Mouse (Mus musculus) c-Kit-positive CD71-positive TER-119-positive erythroid progenitor cells, embryonic 14.5 days (primary cell): ENCODE measurements at regions not wholly inside any gene's neighbourhood (a gene's known extent, or its start where the extent isn't known, plus 50 kb on each side); places are given as distances from the start of the nearest gene placed in this dataset.

Experiments
- DNase-seq: peaks from one replicate; pipeline ENCODE4 v3.0.0-alpha.2; 2013; ENCODE audit warnings: low spot score

GRCm38 (mm10) chr12:7777220-7778055 lies 200.0 kb upstream of the Apob start:
- DNase-seq, result peak; percentile 6

GRCm38 (mm10) chr12:7778056-7778440 lies 199.4 kb upstream of the Apob start:
- DNase-seq, result no peak

GRCm38 (mm10) chr12:7816616-7817015 lies 160.8 kb upstream of the Apob start:
- no peak for DNase-seq

- DNase-seq, result no peak
Observed at GRCm38 (mm10) chr12:7820006-7820704, 157.3 kb upstream of the Apob start.

GRCm38 (mm10) chr12:7820718-7821117 lies 156.7 kb upstream of the Apob start:
- no peak for DNase-seq

- no peak for DNase-seq
Observed at GRCm38 (mm10) chr12:7835731-7836130, 141.7 kb upstream of the Apob start.

- DNase-seq, result no peak
Observed at GRCm38 (mm10) chr12:7853876-7854275, 123.6 kb upstream of the Apob start.

GRCm38 (mm10) chr12:7855683-7856082 lies 121.8 kb upstream of the Apob start:
- DNase-seq, result no peak

GRCm38 (mm10) chr12:7859533-7859932 lies 117.9 kb upstream of the Apob start:
- DNase-seq, result no peak

- DNase-seq, result no peak
Observed at GRCm38 (mm10) chr12:7870004-7870403, 107.4 kb upstream of the Apob start.

- no peak for DNase-seq
Observed at GRCm38 (mm10) chr12:7870473-7870872, 107.0 kb upstream of the Apob start.

- DNase-seq, result no peak
Observed at GRCm38 (mm10) chr12:7875454-7875853, 102.0 kb upstream of the Apob start.

- no peak for DNase-seq
Observed at GRCm38 (mm10) chr12:7876302-7877063, 101.0 kb upstream of the Apob start.

GRCm38 (mm10) chr12:7878761-7879160 lies 98.7 kb upstream of the Apob start:
- no peak for DNase-seq

GRCm38 (mm10) chr12:7896156-7896555 lies 81.3 kb upstream of the Apob start:
- no peak for DNase-seq

GRCm38 (mm10) chr12:7905329-7905728 lies 72.1 kb upstream of the Apob start:
- no peak for DNase-seq

- DNase-seq, result no peak
Observed at GRCm38 (mm10) chr12:7906831-7907230, 70.6 kb upstream of the Apob start.

- no peak for DNase-seq
Observed at GRCm38 (mm10) chr12:7909746-7910360, 67.6 kb upstream of the Apob start.

GRCm38 (mm10) chr12:7910509-7910908 lies 66.9 kb upstream of the Apob start:
- no peak for DNase-seq

GRCm38 (mm10) chr12:7918385-7918784 lies 59.1 kb upstream of the Apob start:
- no peak for DNase-seq

- no peak for DNase-seq
Observed at GRCm38 (mm10) chr12:7918967-7919708, 58.3 kb upstream of the Apob start.
